Mouse (Mus musculus) myocyte (in vitro differentiated cells): ENCODE results near the gene Gm21983. TPM values are rescaled to one million over a fixed set of nuclear protein-coding genes. Genes with fewer than 3 reads are reported as not detected.

ENCODE experiments used
- H3K27me3 ChIP-seq: one replicate; pipeline ENCODE4 v1.6.1; 2011; ENCODE audit not compliant: control insufficient read depth, insufficient read depth, insufficient read length
- H3K36me3 ChIP-seq: one replicate; pipeline ENCODE4 v1.6.1; 2011; ENCODE audit not compliant: control insufficient read depth, insufficient read depth
- H3K4me2 ChIP-seq: one replicate; pipeline ENCODE4 v1.6.1; 2011; ENCODE audit warnings: low read depth, control low read depth
- H3K4me3 ChIP-seq: one replicate; pipeline ENCODE4 v1.5.1; 2011; ENCODE audit warnings: mild to moderate bottlenecking, control low read depth, moderate library complexity
- H3K79me2 ChIP-seq: one replicate; pipeline ENCODE4 v1.6.1; 2011; ENCODE audit not compliant: control insufficient read depth, insufficient read depth
- H3ac ChIP-seq: one replicate; pipeline ENCODE4 v1.6.1; 2011; ENCODE audit not compliant: control insufficient read depth, insufficient read length
- CEBPB ChIP-seq: IDR thresholded peaks from 2 replicates; pipeline ENCODE4 v1.6.1; 2011; ENCODE audit warnings: mild to moderate bottlenecking, moderate library complexity; ENCODE audit not compliant: poor library complexity, insufficient read depth, severe bottlenecking
- E2F4 ChIP-seq: IDR thresholded peaks from one replicate; pipeline ENCODE4 v1.6.1; 2011; ENCODE audit warnings: mild to moderate bottlenecking, control low read depth, moderate library complexity; ENCODE audit not compliant: insufficient read depth
- MAX ChIP-seq: IDR thresholded peaks from one replicate; pipeline ENCODE4 v1.6.1; 2011; ENCODE audit warnings: low read depth, mild to moderate bottlenecking, control low read depth
- MYOD1 ChIP-seq, 3 experiments: IDR thresholded peaks; one replicate each; pipeline ENCODE4 v1.6.1; 2011; ENCODE audit warnings: control low read depth in 2 of 3, low read depth in 2 of 3, mild to moderate bottlenecking in 2 of 3, moderate library complexity in 1 of 3; ENCODE audit not compliant: insufficient read length in 2 of 3, control insufficient read depth in 1 of 3
- MYOG ChIP-seq, 3 experiments: IDR thresholded peaks; one replicate each; pipeline ENCODE4 v1.6.1; 2011; ENCODE audit warnings: control low read depth in 2 of 3, low read depth in 2 of 3, mild to moderate bottlenecking in 2 of 3; ENCODE audit not compliant: insufficient read length in 2 of 3, control insufficient read depth in 1 of 3, insufficient read depth in 1 of 3
- POLR2A ChIP-seq: IDR thresholded peaks from one replicate; pipeline ENCODE4 v1.6.1; 2011; ENCODE audit warnings: low read depth, mild to moderate bottlenecking, control low read depth, moderate library complexity; ENCODE audit not compliant: insufficient read length
- POLR2AphosphoS2 ChIP-seq: IDR thresholded peaks from one replicate; pipeline ENCODE4 v1.6.1; 2011; ENCODE audit warnings: low read depth, control low read depth; ENCODE audit not compliant: insufficient read length
- REST ChIP-seq: IDR thresholded peaks from one replicate; pipeline ENCODE4 v1.6.1; 2011; ENCODE audit warnings: mild to moderate bottlenecking, control low read depth, moderate library complexity; ENCODE audit not compliant: insufficient read depth, insufficient read length
- SRF ChIP-seq: IDR thresholded peaks from one replicate; pipeline ENCODE4 v1.6.1; 2011; ENCODE audit warnings: low read depth; ENCODE audit not compliant: control insufficient read depth, insufficient read length
- TCF12 ChIP-seq: IDR thresholded peaks from one replicate; pipeline ENCODE4 v1.6.1; 2011; ENCODE audit warnings: mild to moderate bottlenecking, control low read depth; ENCODE audit not compliant: poor library complexity, insufficient read depth, severe bottlenecking
- TCF3 ChIP-seq: IDR thresholded peaks from one replicate; pipeline ENCODE4 v1.6.1; 2011; ENCODE audit warnings: low read depth, control low read depth; ENCODE audit not compliant: insufficient read length
- USF1 ChIP-seq: IDR thresholded peaks from one replicate; pipeline ENCODE4 v1.6.1; 2011; ENCODE audit warnings: low read depth, mild to moderate bottlenecking, control low read depth, moderate library complexity
- polyA plus RNA-seq: library from polyadenylated mRNA; unstranded; fragments of >200 nt; fragmentation: generic; extraction: Trizol; gene quantifications from one replicate; pipeline ENCODE4 v1.2.1, GENCODE M21; 2012; ENCODE audit warnings: missing spikeins

The Gm21983 gene
- polyA plus RNA-seq, 1 experiment: not detected

GRCm38 (mm10) chr7:27153205-27153764 is 27.6 kb downstream of the Gm21983 start, which contains the start of gene Cyp2t4:
Cyp2t4 (plus strand) TSS chr7:27153714.
- Histone ChIP-seq H3K27me3 (no peaks in the 10 kb centered on the region), H3K79me2 (no peaks in the 10 kb centered on the region), H3K36me3 (no peaks in the 10 kb centered on the region), H3ac (no peak within 1 kb of the TSS), H3K4me2 (no peak within 1 kb of the TSS), H3K4me3 (no peak within 1 kb of the TSS)
- TF ChIP-seq TCF3: no peak
- TF ChIP-seq POLR2AphosphoS2: no peak
- no peak for TF ChIP-seq SRF
- no peak for TF ChIP-seq MYOG (IDR thresholded peaks at IDR 0.05; ENCODE audit: control insufficient read depth in 1 of 3, insufficient read depth in 1 of 3, insufficient read length in 2 of 3, low read depth in 2 of 3)
- TF ChIP-seq TCF12: no peak
- no peak for TF ChIP-seq USF1
- no peak for TF ChIP-seq CEBPB
- TF ChIP-seq MYOD1 (IDR thresholded peaks at IDR 0.05; ENCODE audit: control insufficient read depth in 1 of 3, insufficient read length in 2 of 3, low read depth in 2 of 3): no peak
- TF ChIP-seq POLR2A: no peak
- no peak for TF ChIP-seq REST
- TF ChIP-seq E2F4: no peak
- TF ChIP-seq MAX: no peak

GRCm38 (mm10) chr7:27136410-27136996 is 44.4 kb downstream of the Gm21983 start:
- no peaks in the 10 kb centered on the region for H3K36me3 ChIP-seq
- no peak overlapping the region for H3K4me2 ChIP-seq
- H3K27me3 ChIP-seq: peaks cover under 1% of the 10 kb centered on the region
- no peaks in the 10 kb centered on the region for H3K79me2 ChIP-seq
- no peak overlapping the region for H3ac ChIP-seq
- no peak overlapping the region for H3K4me3 ChIP-seq
- no peak for TF ChIP-seq MAX
- TF ChIP-seq REST: no peak
- no peak for TF ChIP-seq TCF3
- no peak for TF ChIP-seq MYOD1 (IDR thresholded peaks at IDR 0.05; ENCODE audit: control insufficient read depth in 1 of 3, insufficient read length in 2 of 3, low read depth in 2 of 3)
- TF ChIP-seq POLR2A: no peak
- TF ChIP-seq USF1: no peak
- no peak for TF ChIP-seq E2F4
- no peak for TF ChIP-seq MYOG (IDR thresholded peaks at IDR 0.05; ENCODE audit: control insufficient read depth in 1 of 3, insufficient read depth in 1 of 3, insufficient read length in 2 of 3, low read depth in 2 of 3)
- no peak for TF ChIP-seq TCF12
- TF ChIP-seq SRF: no peak
- TF ChIP-seq CEBPB: no peak
- no peak for TF ChIP-seq POLR2AphosphoS2

- TF ChIP-seq TCF3 (no peak), SRF (no peak), USF1 (no peak), TCF12 (no peak), POLR2AphosphoS2 (no peak), REST (no peak), MAX (no peak), CEBPB (no peak), E2F4 (no peak), MYOG (IDR thresholded peaks at IDR 0.05; ENCODE audit: control insufficient read depth in 1 of 3, insufficient read depth in 1 of 3, insufficient read length in 2 of 3, low read depth in 2 of 3) (no peak), POLR2A (no peak)
- Histone ChIP-seq H3K79me2 (no peaks in the 10 kb centered on the region), H3K27me3 (no peaks in the 10 kb centered on the region), H3K36me3 (no peaks in the 10 kb centered on the region), H3K4me3 (no peak overlapping the region), H3K4me2 (no peak overlapping the region), H3ac (no peak overlapping the region)
Measured at GRCm38 (mm10) chr7:27133757-27134156, 47.1 kb downstream of the Gm21983 start.

GRCm38 (mm10) chr7:27133156-27133555 is 47.7 kb downstream of the Gm21983 start:
- Histone ChIP-seq H3ac (no peak overlapping the region), H3K4me2 (no peak overlapping the region), H3K36me3 (no peaks in the 10 kb centered on the region), H3K79me2 (no peaks in the 10 kb centered on the region), H3K4me3 (no peak overlapping the region), H3K27me3 (no peaks in the 10 kb centered on the region)
- TF ChIP-seq E2F4: no peak
- TF ChIP-seq MYOD1 (IDR thresholded peaks at IDR 0.05; ENCODE audit: control insufficient read depth in 1 of 3, insufficient read length in 2 of 3, low read depth in 2 of 3): no peak
- no peak for TF ChIP-seq MAX
- no peak for TF ChIP-seq SRF
- no peak for TF ChIP-seq USF1
- no peak for TF ChIP-seq TCF12
- no peak for TF ChIP-seq MYOG (IDR thresholded peaks at IDR 0.05; ENCODE audit: control insufficient read depth in 1 of 3, insufficient read depth in 1 of 3, insufficient read length in 2 of 3, low read depth in 2 of 3)
- no peak for TF ChIP-seq CEBPB
- no peak for TF ChIP-seq REST
